Mouse (Mus musculus): ENCODE data around the gene Rps6ka3.

DNA sequence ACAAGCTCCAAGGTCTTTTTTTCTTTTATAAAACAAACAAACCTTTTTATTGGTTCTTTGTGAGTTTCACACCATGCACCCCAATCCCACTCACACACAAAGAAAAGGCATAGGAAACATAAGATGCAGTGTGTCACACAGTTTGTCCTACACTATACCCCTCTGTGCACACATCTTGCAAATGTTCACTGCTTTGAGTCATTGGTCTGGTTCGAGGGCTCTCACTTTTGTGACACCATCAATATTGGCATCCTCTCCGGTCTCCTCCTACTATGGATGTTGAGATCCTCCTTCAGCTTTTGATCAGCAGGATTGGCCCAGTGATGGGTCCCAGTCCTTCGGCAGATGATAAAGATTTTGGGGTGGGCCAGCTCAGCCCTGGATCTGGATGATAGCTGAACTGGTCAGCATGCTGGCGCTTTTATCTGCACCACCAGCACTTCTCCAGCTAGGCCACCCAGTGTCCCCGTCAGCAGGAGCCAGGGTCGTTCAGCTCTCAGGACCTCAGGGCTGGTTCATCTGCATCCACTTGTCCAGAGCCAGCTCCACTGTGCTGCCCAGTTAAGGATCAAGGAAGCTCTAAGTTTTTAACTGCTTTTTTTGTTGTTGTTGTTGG lies 180.3 kb downstream of the Rps6ka3 start:
- no peak for TF ChIP-seq POLR2A (IDR thresholded peaks at IDR 0.05; ENCODE audit: control insufficient read depth, extremely low read depth, insufficient read depth, low read length, poor library complexity)
- no peak for TF ChIP-seq CTCF (IDR thresholded peaks at IDR 0.05; ENCODE audit: borderline replicate concordance, control insufficient read depth, extremely low read depth, insufficient read depth, low read length, poor library complexity)
